Mouse (Mus musculus) midbrain, embryonic 13.5 days (tissue): ENCODE measurements at regions not wholly inside any gene's neighbourhood (a gene's known extent, or its start where the extent isn't known, plus 50 kb on each side); places are given as distances from the start of the nearest gene placed in this dataset.

ENCODE experiments used
- ATAC-seq: fragments of 200-750 bp; cut with Nextera tagmentation; 2 replicates; pipeline ENCODE4 v1.8.0; 2017; ENCODE audit warnings: mild to moderate bottlenecking, moderate TSS enrichment, moderate library complexity
- H3K27ac ChIP-seq: fragments of 300-500 bp; sonication (generic); 2 replicates; pipeline ENCODE4 v1.5.1; 2015; ENCODE audit warnings: inconsistent platforms, mild to moderate bottlenecking, moderate library complexity
- H3K27me3 ChIP-seq: fragments of 300-500 bp; sonication (generic); 2 replicates; pipeline ENCODE4 v1.6.1; 2015; ENCODE audit warnings: mild to moderate bottlenecking, inconsistent platforms
- H3K36me3 ChIP-seq: fragments of 300-500 bp; sonication (generic); 2 replicates; pipeline ENCODE4 v1.6.1; 2015; ENCODE audit warnings: mild to moderate bottlenecking, inconsistent platforms
- H3K4me1 ChIP-seq: fragments of 300-500 bp; sonication (generic); replicated peaks from 2 replicates; pipeline ENCODE4 v1.6.1; 2015; ENCODE audit warnings: inconsistent platforms
- H3K4me2 ChIP-seq: fragments of 300-500 bp; sonication (generic); replicated peaks from 2 replicates; pipeline ENCODE4 v1.6.1; 2015; ENCODE audit warnings: moderate library complexity, mild to moderate bottlenecking, inconsistent platforms
- H3K4me3 ChIP-seq: fragments of 300-500 bp; sonication (generic); replicated peaks from 2 replicates; pipeline ENCODE4 v1.5.1; 2015; ENCODE audit warnings: mild to moderate bottlenecking, inconsistent platforms
- H3K9ac ChIP-seq: fragments of 300-500 bp; sonication (generic); replicated peaks from 2 replicates; pipeline ENCODE4 v1.6.1; 2015; ENCODE audit warnings: mild to moderate bottlenecking, inconsistent platforms
- H3K9me3 ChIP-seq: fragments of 300-500 bp; sonication (generic); 2 replicates; pipeline ENCODE4 v1.6.1; 2016; ENCODE audit warnings: mild to moderate bottlenecking, inconsistent platforms
- WGBS: fragments of 180-500 bp; shearing (Covaris S2); methylation state at CpG from one replicate; pipeline ENCODE4 v1.1.7; 2015; 5-methylcytosine and 5-hydroxymethylcytosine counted together

DNA sequence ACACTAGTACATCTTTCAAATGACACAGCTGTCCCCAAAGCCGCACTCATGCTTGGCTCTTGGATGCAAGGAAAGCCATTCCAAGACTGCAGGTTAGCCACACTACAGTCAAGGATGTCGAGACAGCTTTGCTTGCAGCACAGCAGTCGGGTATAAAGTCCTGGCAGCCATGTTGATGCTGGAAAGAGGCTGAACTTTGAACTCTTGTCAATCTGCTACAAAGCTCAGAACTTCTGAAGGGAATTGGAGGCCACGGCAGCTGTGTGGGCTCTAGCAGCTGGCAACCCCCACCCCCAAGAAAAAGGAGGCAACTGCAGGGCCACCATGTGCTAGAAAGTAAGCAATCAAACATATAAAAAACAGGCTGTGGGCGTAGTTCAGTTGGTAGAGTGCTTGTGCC, 90.0 kb upstream of the Zcchc2 start:
- no peaks in the 10 kb centered on the region for H3K27me3 ChIP-seq
- no peak overlapping the region for H3K4me2 ChIP-seq
- WGBS: 76% methylated on average over 5 of the region's 5 CpGs
- H3K4me1 ChIP-seq: no peaks in the 10 kb centered on the region
- H3K27ac ChIP-seq: no peak overlapping the region
- H3K4me3 ChIP-seq: no peak overlapping the region
- H3K9me3 ChIP-seq: no peaks in the 10 kb centered on the region
- ATAC-seq: no peak
- no peak overlapping the region for H3K9ac ChIP-seq
- H3K36me3 ChIP-seq: no peaks in the 10 kb centered on the region

- no peak overlapping the region for H3K4me3 ChIP-seq
- H3K27ac ChIP-seq: no peak overlapping the region
- WGBS: 78% methylated on average over 7 of the region's 7 CpGs
- no peaks in the 10 kb centered on the region for H3K36me3 ChIP-seq
- no peak for ATAC-seq
- no peaks in the 10 kb centered on the region for H3K4me1 ChIP-seq
- H3K9me3 ChIP-seq: no peaks in the 10 kb centered on the region
- H3K27me3 ChIP-seq: no peaks in the 10 kb centered on the region
- no peak overlapping the region for H3K9ac ChIP-seq
- H3K4me2 ChIP-seq: no peak overlapping the region
Measured at GRCm38 (mm10) chr1:105900920-105901319, 89.3 kb upstream of the Zcchc2 start.

DNA sequence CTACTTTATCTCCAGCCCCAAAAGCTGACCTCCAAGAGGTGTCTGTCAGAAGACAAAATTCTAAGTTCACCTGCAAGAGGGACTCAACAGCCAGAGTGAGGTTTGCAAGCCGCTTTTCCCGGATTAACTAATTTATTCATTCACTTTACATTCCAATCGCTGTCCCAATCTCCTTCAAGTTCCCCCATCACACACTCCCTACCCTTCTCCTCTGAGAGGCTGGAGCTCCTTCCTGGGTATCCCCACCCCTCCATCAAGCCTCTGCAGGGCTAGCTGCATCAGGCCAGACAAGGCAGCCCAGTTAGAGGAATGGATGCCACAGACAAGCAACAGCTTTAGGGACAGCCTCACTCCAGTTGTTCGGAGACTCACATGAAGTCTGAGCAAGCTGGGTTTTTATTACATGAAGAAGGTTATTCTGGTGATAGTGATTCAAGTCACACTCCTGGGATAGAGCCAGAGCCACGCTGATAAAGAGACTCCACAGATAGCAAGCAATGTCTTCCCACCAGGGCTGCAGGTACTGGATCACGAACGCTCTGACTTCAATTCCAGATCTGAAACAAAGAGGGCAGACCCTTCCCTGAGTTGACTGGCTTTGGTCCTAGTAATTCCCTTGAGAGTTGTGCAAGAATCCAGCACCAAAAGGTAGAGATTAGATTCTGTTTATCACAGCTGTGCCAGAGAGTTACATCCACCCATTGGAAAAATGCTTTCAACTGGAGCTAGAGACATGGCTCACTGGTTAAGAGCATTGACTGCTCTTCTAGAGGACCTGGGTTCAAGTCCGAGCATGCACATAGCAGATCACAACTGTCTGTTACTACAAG, 86.7 kb upstream of the Zcchc2 start:
- no peak overlapping the region for H3K4me3 ChIP-seq
- H3K4me1 ChIP-seq: peaks cover 5% of the 10 kb centered on the region; the same call in 1 of the 2 replicates
- H3K36me3 ChIP-seq: no peaks in the 10 kb centered on the region
- H3K4me2 ChIP-seq: no peak overlapping the region
- no peaks in the 10 kb centered on the region for H3K9me3 ChIP-seq
- H3K9ac ChIP-seq: no peak overlapping the region
- WGBS: 70% methylated on average over 8 of the region's 8 CpGs
- no peaks in the 10 kb centered on the region for H3K27me3 ChIP-seq
- H3K27ac ChIP-seq: no peak overlapping the region
- no peak for ATAC-seq

GRCm38 (mm10) chr1:105904737-105905136, 85.5 kb upstream of the Zcchc2 start:
- Histone ChIP-seq H3K4me2 (no peak overlapping the region), H3K9ac (no peak overlapping the region), H3K4me3 (no peak overlapping the region), H3K9me3 (no peaks in the 10 kb centered on the region), H3K36me3 (no peaks in the 10 kb centered on the region), H3K27me3 (no peaks in the 10 kb centered on the region), H3K4me1 (peaks cover 6% of the 10 kb centered on the region; the same call in 1 of the 2 replicates), H3K27ac (no peak overlapping the region)
- ATAC-seq: no peak
- 97% methylated on average over 3 of the region's 3 CpGs for WGBS

- no peaks in the 10 kb centered on the region for H3K36me3 ChIP-seq
Measured at GRCm38 (mm10) chr1:105905785-105906426, 84.3 kb upstream of the Zcchc2 start.

DNA sequence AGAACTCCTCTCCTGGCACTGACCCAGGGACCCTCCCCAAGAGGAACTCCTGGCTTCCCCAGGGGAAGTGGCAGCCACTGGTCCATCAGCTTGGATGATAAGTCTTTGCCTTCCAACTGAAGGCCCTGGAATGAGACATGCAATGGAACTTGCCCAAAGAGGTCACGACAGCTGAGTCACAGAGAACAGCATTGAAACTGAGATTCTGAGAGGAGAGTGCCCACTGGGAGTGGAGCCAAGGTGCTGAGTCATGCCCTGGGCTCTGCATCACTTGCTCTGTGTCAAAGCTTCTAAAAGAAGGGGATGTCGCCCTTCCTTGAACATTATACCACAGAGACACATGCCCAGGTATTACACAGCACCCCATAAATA, 83.8 kb upstream of the Zcchc2 start:
- H3K4me2 ChIP-seq: no peak overlapping the region
- WGBS: 85% methylated on average over 2 of the region's 2 CpGs
- H3K9ac ChIP-seq: no peak overlapping the region

More at GRCm38 (mm10) chr1:105905785-105906426, 84.3 kb upstream of the Zcchc2 start:
- H3K27ac ChIP-seq: no peak overlapping the region
- H3K4me3 ChIP-seq: no peak overlapping the region
- H3K4me1 ChIP-seq: peaks cover 6% of the 10 kb centered on the region; the same call in 1 of the 2 replicates
- H3K9me3 ChIP-seq: no peaks in the 10 kb centered on the region
- H3K4me2 ChIP-seq: no peak overlapping the region
- no peaks in the 10 kb centered on the region for H3K27me3 ChIP-seq
- no peak overlapping the region for H3K9ac ChIP-seq
- ATAC-seq: no peak
- 76% methylated on average over 9 of the region's 9 CpGs for WGBS

DNA sequence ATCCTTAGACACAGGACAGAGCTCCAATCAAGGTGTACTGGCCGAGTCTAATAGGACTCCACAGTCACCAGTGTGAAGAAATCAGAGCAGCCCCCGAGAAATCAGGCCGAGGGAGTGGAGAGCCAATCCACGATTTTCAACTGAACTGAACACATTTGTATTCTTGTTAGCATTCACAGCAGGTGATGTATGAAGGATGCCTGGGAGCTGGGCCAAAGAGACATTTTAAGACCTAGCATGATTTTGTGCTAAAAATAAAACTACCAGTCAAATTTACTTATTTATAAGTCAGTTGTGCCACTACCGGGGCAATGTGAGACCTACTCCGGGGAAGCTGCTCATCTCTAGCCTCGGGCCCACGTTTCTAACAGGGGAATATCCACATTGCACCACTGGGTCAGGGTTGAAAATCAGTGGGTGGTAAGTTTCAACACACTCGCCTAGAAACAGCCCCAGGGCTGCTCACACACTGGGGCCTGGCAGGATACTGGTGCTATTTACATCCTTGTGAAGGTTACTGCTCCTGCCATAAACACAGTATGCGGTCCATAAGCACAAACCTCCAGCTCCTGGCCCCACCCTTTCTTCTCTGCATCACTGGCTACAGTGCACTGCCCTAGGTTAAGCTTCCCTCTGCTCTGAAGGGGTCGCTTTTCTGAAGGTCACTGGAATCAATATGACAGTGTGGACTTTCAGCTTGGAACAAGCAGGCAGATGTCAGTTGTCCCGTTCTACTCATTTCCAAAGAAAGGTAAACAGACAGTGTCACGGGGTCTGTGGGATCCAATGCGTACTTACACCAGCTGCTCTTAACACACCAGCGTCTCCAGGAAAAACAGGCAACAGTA, 82.0 kb upstream of the Zcchc2 start:
- H3K4me3 ChIP-seq: no peak overlapping the region
- peak; percentile 62; the same call in 1 of the 2 replicates for ATAC-seq
- WGBS: 57% methylated on average over 15 of the region's 15 CpGs
- no peaks in the 10 kb centered on the region for H3K9me3 ChIP-seq
- H3K27me3 ChIP-seq: no peaks in the 10 kb centered on the region
- H3K4me1 ChIP-seq: peaks cover 6% of the 10 kb centered on the region; the same call in 1 of the 2 replicates
- H3K4me2 ChIP-seq: no peak overlapping the region
- no peaks in the 10 kb centered on the region for H3K36me3 ChIP-seq
- H3K27ac ChIP-seq: no peak overlapping the region
- H3K9ac ChIP-seq: no peak overlapping the region

More for the DNA sequence above, 83.8 kb upstream of the Zcchc2 start:
- H3K27ac ChIP-seq: no peak overlapping the region
- H3K9me3 ChIP-seq: no peaks in the 10 kb centered on the region
- no peak for ATAC-seq
- no peaks in the 10 kb centered on the region for H3K27me3 ChIP-seq
- H3K4me3 ChIP-seq: no peak overlapping the region
- peaks cover 6% of the 10 kb centered on the region; the same call in 1 of the 2 replicates for H3K4me1 ChIP-seq
- H3K36me3 ChIP-seq: no peaks in the 10 kb centered on the region

- Histone ChIP-seq H3K9ac (no peak overlapping the region), H3K36me3 (no peaks in the 10 kb centered on the region), H3K4me2 (no peak overlapping the region), H3K27me3 (no peaks in the 10 kb centered on the region), H3K27ac (no peak overlapping the region), H3K4me3 (no peak overlapping the region), H3K4me1 (peaks cover 6% of the 10 kb centered on the region; the same call in 1 of the 2 replicates), H3K9me3 (no peaks in the 10 kb centered on the region)
- ATAC-seq: no peak
- WGBS: 76% methylated on average over 4 of the region's 4 CpGs
Measured at GRCm38 (mm10) chr1:105909121-105909520, 81.1 kb upstream of the Zcchc2 start.

- H3K9ac ChIP-seq: no peak overlapping the region
- H3K4me2 ChIP-seq: no peak overlapping the region
- H3K4me1 ChIP-seq: peaks cover 6% of the 10 kb centered on the region; the same call in 1 of the 2 replicates
- 33% methylated on average over 3 of the region's 3 CpGs for WGBS
- no peak for ATAC-seq
- H3K4me3 ChIP-seq: no peak overlapping the region
- H3K9me3 ChIP-seq: no peaks in the 10 kb centered on the region
- no peak overlapping the region for H3K27ac ChIP-seq
- H3K27me3 ChIP-seq: no peaks in the 10 kb centered on the region
- H3K36me3 ChIP-seq: no peaks in the 10 kb centered on the region
Measured at GRCm38 (mm10) chr1:105911714-105912113, 78.5 kb upstream of the Zcchc2 start.

DNA sequence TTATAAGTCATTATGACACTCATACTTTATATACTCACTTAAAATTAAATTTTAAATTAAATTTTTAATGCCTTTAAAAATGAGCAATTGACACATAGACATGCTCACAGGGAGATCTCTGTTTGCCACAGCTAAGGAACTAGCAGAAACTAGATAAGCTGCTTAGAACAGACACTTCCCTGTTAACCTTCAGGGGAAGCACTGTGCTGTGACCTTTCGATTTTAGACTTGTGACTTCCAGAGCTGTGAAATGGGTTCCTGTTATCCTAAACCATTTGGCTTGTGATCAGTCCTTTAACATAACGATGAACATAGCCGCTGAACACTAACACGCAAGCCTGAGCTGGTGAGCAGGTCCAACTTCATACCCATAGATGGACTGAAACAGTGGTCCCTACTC, 68.4 kb upstream of the Zcchc2 start:
- no peak for ATAC-seq
- H3K36me3 ChIP-seq: no peaks in the 10 kb centered on the region
- H3K4me3 ChIP-seq: no peak overlapping the region
- no peaks in the 10 kb centered on the region for H3K4me1 ChIP-seq
- no peak overlapping the region for H3K27ac ChIP-seq
- H3K9ac ChIP-seq: no peak overlapping the region
- H3K9me3 ChIP-seq: no peaks in the 10 kb centered on the region
- WGBS: 87% methylated on average over 4 of the region's 4 CpGs
- no peaks in the 10 kb centered on the region for H3K27me3 ChIP-seq
- no peak overlapping the region for H3K4me2 ChIP-seq

DNA sequence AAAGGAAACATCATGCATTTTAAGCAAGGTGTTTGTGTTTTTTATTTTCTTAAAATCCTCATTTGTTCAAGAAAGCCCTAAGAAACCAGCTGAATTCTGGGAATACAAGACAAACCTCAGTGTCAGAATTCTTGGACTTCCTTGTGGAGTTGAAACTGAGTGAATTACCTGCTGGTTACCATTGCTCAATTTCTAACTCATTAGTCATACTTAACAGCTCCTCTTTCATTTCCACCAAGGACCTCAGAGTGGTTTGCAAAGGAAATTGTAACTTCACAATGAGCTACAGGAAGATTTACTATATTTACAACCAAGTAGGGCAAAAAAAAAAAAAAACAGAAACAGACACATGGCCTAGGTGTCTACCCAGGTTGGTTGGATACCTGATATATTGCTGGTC, 67.6 kb upstream of the Zcchc2 start:
- Histone ChIP-seq H3K4me2 (no peak overlapping the region), H3K4me1 (no peaks in the 10 kb centered on the region), H3K27me3 (no peaks in the 10 kb centered on the region), H3K36me3 (no peaks in the 10 kb centered on the region), H3K27ac (no peak overlapping the region), H3K9ac (no peak overlapping the region), H3K4me3 (no peak overlapping the region), H3K9me3 (no peaks in the 10 kb centered on the region)
- ATAC-seq: no peak

DNA sequence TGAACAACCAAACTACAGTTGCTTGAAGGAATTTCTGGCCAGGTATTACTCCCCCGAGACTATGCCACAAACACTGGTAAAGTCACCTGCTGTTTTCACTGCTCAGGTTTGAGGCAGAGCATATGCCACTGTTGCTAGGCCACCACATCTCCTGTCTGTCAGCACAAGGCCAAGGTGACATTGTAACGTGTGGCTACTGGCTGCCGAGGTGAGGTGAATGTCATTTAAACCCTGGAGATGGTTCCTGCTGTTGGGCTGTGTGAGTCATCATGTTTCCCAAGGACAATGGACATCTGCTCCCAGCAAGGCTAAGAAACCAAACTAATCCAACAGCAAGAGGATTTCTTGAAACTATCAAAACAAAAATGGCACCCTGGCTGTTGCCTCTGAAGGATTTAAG, 67.2 kb upstream of the Zcchc2 start:
- Histone ChIP-seq H3K4me1 (no peaks in the 10 kb centered on the region), H3K4me3 (no peak overlapping the region), H3K9me3 (no peaks in the 10 kb centered on the region), H3K4me2 (no peak overlapping the region), H3K9ac (no peak overlapping the region), H3K27me3 (no peaks in the 10 kb centered on the region), H3K36me3 (no peaks in the 10 kb centered on the region), H3K27ac (no peak overlapping the region)
- WGBS: 85% methylated on average over 3 of the region's 3 CpGs
- no peak for ATAC-seq
